Mouse (Mus musculus) spleen, adult 2 months (tissue): ENCODE measurements around the gene Adamts20. TPM values are rescaled to one million over a fixed set of nuclear protein-coding genes. Genes with fewer than 3 reads are reported as not detected.

Experiments used
- DNase-seq, 2 experiments: peaks; one replicate each; pipeline versions ENCODE4 v3.0.0 to v3.0.0-alpha.2; 2012 to 2021; ENCODE audit warnings: low spot score in 2 of 2, low read depth in 1 of 2
- H3K27ac ChIP-seq: fragments of 200-500 bp; 2 replicates; pipeline ENCODE4 v1.5.1; 2012; ENCODE audit warnings: low read length, inconsistent platforms; ENCODE audit not compliant: insufficient read depth
- H3K27me3 ChIP-seq: fragments of 200-500 bp; 2 replicates; pipeline ENCODE4 v1.6.1; 2012; ENCODE audit warnings: mild to moderate bottlenecking, moderate library complexity, low read length, inconsistent platforms; ENCODE audit not compliant: control insufficient read depth, insufficient read depth
- H3K36me3 ChIP-seq: fragments of 200-500 bp; 2 replicates; pipeline ENCODE4 v1.6.1; 2012; ENCODE audit warnings: mild to moderate bottlenecking, low read length, inconsistent platforms; ENCODE audit not compliant: control insufficient read depth, insufficient read depth
- H3K4me1 ChIP-seq: fragments of 200-500 bp; 2 replicates; pipeline ENCODE4 v1.6.1; 2011; ENCODE audit warnings: inconsistent platforms; ENCODE audit not compliant: control insufficient read depth, insufficient read depth, insufficient read length
- H3K4me3 ChIP-seq: fragments of 200-500 bp; 2 replicates; pipeline ENCODE4 v1.5.1; 2011; ENCODE audit warnings: mild to moderate bottlenecking, inconsistent platforms; ENCODE audit not compliant: insufficient read depth, insufficient read length; ENCODE audit errors: extremely low read depth
- CTCF ChIP-seq: fragments of 200-500 bp; IDR thresholded peaks from 2 replicates; pipeline ENCODE4 v1.5.1; 2011; ENCODE audit warnings: mild to moderate bottlenecking, inconsistent platforms; ENCODE audit not compliant: insufficient read depth, insufficient read length, insufficient replicate concordance; ENCODE audit errors: extremely low read depth
- POLR2A ChIP-seq: fragments of 200-500 bp; IDR thresholded peaks from 2 replicates; pipeline ENCODE4 v1.6.1; 2011; ENCODE audit warnings: low read depth, low read length, inconsistent platforms
- WGBS: fragments of 180-500 bp; shearing (Covaris S2); methylation state at CpG from one replicate; pipeline ENCODE4 v1.1.7; 2018; 5-methylcytosine and 5-hydroxymethylcytosine counted together
- polyA plus RNA-seq: library from polyadenylated mRNA; depleted of rRNA; stranded (reverse); fragments of >200 nt; gene quantifications from 2 replicates; pipeline ENCODE4 v1.2.3, GENCODE M21; 2012

The Adamts20 gene
- polyA plus RNA-seq, 1 experiment = 0.51 TPM

DNA sequence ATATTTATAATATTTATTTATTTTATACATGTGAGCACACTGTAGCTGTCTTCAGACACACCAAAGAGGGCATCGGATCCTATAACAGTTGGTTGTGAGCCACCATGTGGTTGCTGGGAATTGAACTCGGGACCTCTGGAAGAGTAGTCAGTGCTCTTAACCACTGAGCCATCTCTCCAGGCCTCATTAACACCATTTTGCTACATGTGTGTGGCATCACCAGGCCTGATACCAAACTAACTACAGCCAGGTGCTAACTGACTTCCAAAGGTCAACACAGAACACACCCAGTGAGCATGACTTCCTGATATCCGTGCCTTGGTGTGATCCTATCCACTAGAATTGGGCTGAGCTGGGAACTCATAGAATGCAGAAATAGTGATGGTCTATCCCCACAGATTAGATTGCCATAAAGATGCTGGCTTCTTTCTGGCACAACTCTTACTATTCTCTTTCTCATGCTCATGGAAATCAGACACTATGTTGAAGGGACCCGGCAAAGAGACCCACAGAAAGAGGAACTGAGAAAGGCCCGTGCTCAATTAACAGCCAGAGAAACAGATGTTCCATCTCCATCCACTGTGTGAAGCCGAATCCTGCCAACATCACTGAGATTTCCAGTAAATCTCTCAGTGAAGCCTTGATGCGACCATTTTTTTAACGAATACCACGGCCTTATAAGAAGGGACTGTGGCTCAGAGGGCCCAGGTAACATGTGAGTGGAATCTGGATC is 37.6 kb downstream of the Adamts20 start:
- TF ChIP-seq CTCF (no peak), POLR2A (no peak)
- no peak for DNase-seq
- Histone ChIP-seq H3K27ac (no peak overlapping the region), H3K36me3 (no peaks in the 10 kb centered on the region), H3K4me3 (no peak overlapping the region), H3K4me1 (no peaks in the 10 kb centered on the region), H3K27me3 (no peaks in the 10 kb centered on the region)
- 53% methylated on average over 9 of the region's 9 CpGs for WGBS

DNA sequence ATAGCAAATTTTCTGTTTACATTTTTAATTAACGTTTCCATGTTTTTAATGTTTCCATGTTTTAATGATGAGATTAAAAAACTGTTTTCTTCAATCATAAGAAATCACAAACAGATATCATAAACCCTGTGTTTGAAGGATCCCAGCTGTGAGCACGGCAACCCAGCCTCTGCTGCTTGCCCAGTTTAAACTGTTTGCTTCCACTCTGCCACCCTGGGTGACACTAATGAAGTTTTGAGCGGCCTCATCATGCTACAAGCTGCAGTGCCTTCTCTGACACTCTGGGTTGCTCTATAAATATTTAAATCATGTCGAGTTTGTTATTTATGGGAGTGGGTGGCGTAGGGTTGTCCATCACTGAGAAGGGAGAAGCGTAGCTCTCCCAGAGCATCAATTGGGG is 44.7 kb downstream of the Adamts20 start:
- Histone ChIP-seq H3K27ac (no peak overlapping the region), H3K27me3 (no peaks in the 10 kb centered on the region), H3K4me1 (no peaks in the 10 kb centered on the region), H3K36me3 (no peaks in the 10 kb centered on the region), H3K4me3 (no peak overlapping the region)
- TF ChIP-seq CTCF (no peak), POLR2A (no peak)
- DNase-seq = no peak
- 78% methylated on average over 6 of the region's 6 CpGs for WGBS

GRCm38 (mm10) chr15:94419167-94419566 is 46.1 kb downstream of the Adamts20 start:
- 89% methylated on average over 9 of the region's 9 CpGs for WGBS
- no peak for TF ChIP-seq POLR2A
- TF ChIP-seq CTCF = no peak
- H3K27me3 ChIP-seq = no peaks in the 10 kb centered on the region

GRCm38 (mm10) chr15:94418427-94418826 is 46.8 kb downstream of the Adamts20 start:
- no peak for DNase-seq
- TF ChIP-seq CTCF = no peak
- 84% methylated on average over 5 of the region's 5 CpGs for WGBS

More at GRCm38 (mm10) chr15:94419167-94419566, 46.1 kb downstream of the Adamts20 start:
- no peaks in the 10 kb centered on the region for H3K36me3 ChIP-seq
- H3K4me3 ChIP-seq = no peak overlapping the region
- no peaks in the 10 kb centered on the region for H3K4me1 ChIP-seq
- no peak for DNase-seq
- H3K27ac ChIP-seq = no peak overlapping the region

GRCm38 (mm10) chr15:94417216-94418155 is 47.7 kb downstream of the Adamts20 start:
- Histone ChIP-seq H3K36me3 (no peaks in the 10 kb centered on the region), H3K27me3 (no peaks in the 10 kb centered on the region), H3K4me3 (no peak overlapping the region), H3K27ac (no peak overlapping the region), H3K4me1 (no peaks in the 10 kb centered on the region)
- no peak for TF ChIP-seq CTCF
- no peak for TF ChIP-seq POLR2A
- DNase-seq = no peak
- 77% methylated on average over 18 of the region's 18 CpGs for WGBS

More at GRCm38 (mm10) chr15:94418427-94418826, 46.8 kb downstream of the Adamts20 start:
- Histone ChIP-seq H3K27ac (no peak overlapping the region), H3K4me3 (no peak overlapping the region), H3K27me3 (no peaks in the 10 kb centered on the region), H3K36me3 (no peaks in the 10 kb centered on the region), H3K4me1 (no peaks in the 10 kb centered on the region)

DNA sequence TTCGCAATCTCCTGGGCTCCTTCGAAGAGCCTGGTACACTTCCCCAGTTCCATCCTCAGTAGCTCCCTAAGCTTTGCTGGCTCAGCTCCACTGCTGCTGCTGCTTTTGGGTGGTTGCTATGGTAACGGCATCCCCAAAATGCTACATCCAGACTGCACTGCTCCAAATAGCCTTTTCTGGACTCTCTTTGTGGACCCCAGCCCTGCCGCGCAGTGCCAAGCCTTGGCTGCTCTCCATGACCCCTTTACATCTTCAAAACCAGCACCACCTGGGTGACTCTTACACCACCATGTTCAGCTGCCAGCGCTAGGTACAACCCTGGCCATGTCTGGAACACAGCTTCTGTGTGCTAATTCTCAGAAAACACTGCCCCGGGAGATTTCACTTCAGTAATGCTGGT is 55.4 kb downstream of the Adamts20 start:
- 87% methylated on average over 7 of the region's 7 CpGs for WGBS
- H3K27me3 ChIP-seq = no peaks in the 10 kb centered on the region
- H3K27ac ChIP-seq = no peak overlapping the region
- H3K4me3 ChIP-seq = no peak overlapping the region
- DNase-seq = no peak
- TF ChIP-seq CTCF = no peak
- no peak for TF ChIP-seq POLR2A
- no peaks in the 10 kb centered on the region for H3K4me1 ChIP-seq
- H3K36me3 ChIP-seq = no peaks in the 10 kb centered on the region

GRCm38 (mm10) chr15:94406364-94406763 is 58.9 kb downstream of the Adamts20 start:
- no peaks in the 10 kb centered on the region for H3K36me3 ChIP-seq
- 0 out of 2 replicates have a peak, but pooled peaks cover 5% of the 10 kb centered on the region for H3K27me3 ChIP-seq
- no peak overlapping the region for H3K27ac ChIP-seq
- no peak for DNase-seq
- no peaks in the 10 kb centered on the region; the same call in 1 of the 2 replicates for H3K4me1 ChIP-seq
- TF ChIP-seq POLR2A (no peak), CTCF (no peak)
- H3K4me3 ChIP-seq = no peak overlapping the region
- 28% methylated on average over 2 of the region's 2 CpGs for WGBS
